Mouse (Mus musculus) layer of hippocampus, adult 9-11 months (tissue): ENCODE measurements at regions not wholly inside any gene's neighbourhood (a gene's known extent, or its start where the extent isn't known, plus 50 kb on each side); places are given as distances from the start of the nearest gene placed in this dataset.

Experiments
- DNase-seq: peaks from one replicate; pipeline ENCODE4 v3.0.0; 2022

GRCm38 (mm10) chr1:71944531-71944930 is 267.6 kb downstream of the Mreg start:
- DNase-seq = no peak

DNA sequence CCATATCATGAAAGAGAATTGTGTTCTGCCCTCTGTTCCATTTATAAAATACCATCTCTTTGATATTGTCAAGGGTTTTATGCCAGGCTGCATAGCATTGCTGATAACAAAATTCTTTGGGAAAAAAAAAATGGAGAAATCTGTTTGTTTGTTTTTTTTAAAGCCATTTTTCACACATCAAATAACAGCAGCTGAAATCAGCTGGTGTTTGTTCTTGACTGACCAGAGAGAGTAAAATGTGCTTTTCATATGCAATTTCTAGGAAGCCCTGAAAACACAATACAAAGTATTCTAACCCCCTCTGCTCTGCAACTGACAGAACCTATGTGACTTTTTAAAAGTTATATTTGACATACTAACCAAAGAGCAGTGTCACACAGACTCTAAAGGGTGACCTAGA is 270.0 kb downstream of the Mreg start:
- no peak for DNase-seq

DNA sequence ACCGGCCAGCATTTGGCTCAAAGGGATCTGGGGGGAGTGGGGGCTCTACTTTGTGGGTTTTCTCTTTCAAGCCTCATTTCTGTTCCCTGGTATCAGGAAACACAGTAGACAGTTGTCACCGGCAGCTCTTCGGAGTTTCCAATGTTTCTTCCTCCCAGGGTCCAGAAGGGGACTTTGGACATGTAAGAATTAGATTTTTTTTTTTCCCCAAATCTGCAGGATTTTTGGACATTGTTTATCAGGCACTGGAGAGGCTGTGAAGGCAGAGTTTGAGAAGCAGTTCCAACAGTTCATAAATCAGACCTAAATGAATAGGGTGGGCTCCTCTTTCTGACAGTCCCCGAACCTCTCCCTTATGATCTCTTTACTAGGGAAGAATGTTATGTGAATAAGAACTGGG is 270.4 kb downstream of the Mreg start:
- DNase-seq = no peak

- DNase-seq = no peak
These were observed 271.2 kb downstream of the Mreg start for GRCm38 (mm10) chr1:71940900-71941299.

DNA sequence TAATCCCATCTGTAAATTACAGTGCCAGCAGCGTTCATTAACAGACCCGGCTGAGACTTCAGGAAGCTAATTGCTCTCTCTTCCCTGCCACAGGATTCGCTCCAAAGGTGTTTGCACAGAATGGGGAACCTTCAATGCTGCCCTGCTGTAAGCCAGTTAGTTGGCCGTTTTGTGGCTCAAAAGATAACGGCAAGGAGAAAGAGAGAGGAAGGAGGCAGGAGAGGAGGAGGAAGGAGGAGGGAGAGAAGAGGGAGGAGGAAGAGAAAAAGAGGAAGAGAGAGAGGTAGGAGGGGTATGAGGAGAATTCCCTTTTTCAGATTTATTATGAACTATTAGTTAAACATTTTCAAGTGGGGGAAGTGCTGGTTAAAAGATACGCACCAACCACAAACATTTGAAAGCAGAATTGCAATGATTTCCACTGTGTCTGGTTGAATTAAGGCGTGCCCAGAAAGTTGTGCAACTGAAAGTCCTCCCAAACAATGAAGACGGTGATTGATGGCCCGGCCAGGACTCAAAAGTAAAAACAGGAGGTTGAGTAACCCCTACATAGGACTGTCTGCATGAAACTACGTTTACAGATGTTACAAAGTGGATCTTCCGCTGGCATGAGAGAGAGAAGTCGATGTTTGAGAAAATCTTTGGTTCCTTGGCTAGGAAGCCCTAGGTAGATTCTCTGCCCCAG is 273.6 kb downstream of the Mreg start:
- no peak for DNase-seq

- DNase-seq = no peak
These were observed 274.2 kb downstream of the Mreg start for GRCm38 (mm10) chr1:71937922-71938321.

DNA sequence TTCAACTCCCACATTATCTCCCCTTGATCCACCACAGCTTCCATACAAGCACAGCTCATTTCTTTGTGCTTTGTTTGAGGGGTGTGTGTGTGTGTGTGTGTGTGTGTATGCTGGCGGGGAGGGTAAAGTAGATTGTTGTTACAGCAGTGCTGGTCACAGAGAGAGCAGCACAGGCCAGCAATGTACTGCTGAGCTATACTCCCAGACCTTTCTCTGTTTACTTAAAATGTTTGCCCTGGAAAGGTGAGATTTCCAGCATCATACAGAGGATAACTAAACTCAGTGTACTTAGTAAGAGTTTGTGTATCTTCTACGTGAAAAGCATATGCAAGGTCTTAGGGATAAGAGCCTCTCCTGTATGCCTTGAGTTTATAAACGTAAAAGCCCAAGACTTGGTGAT is 274.9 kb downstream of the Mreg start:
- no peak for DNase-seq

DNA sequence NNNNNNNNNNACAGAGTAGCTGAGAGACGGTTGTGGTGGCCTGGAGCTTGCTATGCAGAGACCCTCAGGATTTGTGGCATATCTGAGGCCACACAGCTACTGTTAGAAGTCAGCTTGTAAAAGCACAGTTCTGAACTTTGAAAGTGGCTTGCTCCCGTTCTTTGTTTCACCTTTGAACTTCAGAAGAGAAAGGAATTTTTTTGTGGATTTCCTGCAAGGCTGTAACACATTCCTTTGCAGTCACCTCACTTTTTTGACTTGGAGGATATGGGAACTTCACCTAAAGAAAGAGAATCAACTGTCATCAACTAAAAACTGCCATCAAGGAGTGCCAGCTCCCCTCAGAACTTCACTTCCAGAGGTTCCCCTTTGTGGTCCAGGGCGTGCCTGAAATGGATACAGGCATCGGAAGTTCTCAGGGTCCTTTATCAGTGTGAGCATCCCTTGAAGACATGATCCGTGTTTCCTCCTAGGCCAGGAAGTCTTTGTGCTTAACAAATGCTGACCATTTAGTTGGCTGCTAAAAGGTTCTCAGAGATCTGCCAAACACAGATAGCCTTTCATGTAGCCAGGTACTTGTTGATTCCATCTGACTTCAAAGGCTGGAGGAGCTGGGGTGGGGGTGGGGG is 275.5 kb downstream of the Mreg start:
- DNase-seq = no peak

DNA sequence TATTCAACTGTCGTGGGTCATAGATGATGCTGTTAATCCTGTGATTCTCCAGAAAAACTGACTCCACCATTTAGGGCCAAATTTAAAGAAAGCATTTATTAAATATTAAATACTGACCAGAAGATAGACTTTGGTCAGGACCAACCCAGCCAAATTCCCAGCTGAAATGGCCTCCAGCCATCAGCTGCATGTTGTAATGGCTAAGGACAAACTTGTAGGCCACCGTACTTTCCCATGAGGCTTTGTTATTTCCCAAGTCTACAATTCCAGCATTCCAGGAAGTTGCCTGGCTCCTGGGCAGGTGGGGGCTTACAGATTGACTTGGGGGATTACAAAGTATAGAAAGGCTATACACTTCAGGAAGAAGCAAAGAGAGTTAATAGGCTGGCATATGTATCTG is 272.5 kb upstream of the Fn1 start:
- no peak for DNase-seq

GRCm38 (mm10) chr1:71924884-71925283 is 271.9 kb upstream of the Fn1 start:
- no peak for DNase-seq

DNA sequence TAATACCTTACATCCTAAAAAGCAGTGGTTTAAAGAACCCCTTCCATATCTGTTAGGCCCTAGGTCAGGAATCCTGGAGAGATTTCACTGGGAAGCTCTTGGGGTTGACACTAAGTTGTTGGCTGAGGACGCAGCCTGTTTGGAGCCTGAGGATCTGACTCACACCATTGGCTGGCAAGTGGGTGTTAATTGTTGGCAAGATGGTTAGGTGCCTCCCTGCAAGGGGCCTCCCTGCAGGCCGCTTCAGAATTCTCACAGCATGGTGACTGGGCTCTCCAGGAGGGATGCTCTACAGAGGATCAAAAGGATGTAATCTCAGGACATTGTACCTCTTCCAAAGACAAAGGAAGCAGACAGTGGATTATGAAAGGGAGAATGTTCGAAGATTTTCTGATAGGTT is 270.7 kb upstream of the Fn1 start:
- DNase-seq = no peak

DNA sequence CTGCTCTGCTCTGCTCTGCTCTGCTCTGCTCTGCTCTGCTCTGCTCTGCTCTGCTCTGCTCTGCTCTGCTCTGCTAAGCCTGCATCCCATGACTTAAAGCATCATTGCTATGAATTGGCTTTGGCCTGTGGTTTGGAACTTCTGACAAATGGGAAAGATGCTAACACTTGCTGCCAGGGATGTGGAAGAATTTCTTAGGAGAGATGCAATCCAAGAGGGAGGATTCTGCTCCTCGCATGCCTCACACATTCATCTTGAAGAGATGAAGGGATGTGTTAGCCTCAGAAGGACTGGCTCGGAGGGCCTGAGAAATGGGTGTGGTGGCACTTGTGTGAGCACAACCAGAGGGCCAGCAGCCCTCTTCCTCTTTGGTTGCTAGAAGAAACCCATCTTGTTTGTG is 268.5 kb upstream of the Fn1 start:
- no peak for DNase-seq

GRCm38 (mm10) chr1:71919891-71920290 is 266.9 kb upstream of the Fn1 start:
- no peak for DNase-seq

DNA sequence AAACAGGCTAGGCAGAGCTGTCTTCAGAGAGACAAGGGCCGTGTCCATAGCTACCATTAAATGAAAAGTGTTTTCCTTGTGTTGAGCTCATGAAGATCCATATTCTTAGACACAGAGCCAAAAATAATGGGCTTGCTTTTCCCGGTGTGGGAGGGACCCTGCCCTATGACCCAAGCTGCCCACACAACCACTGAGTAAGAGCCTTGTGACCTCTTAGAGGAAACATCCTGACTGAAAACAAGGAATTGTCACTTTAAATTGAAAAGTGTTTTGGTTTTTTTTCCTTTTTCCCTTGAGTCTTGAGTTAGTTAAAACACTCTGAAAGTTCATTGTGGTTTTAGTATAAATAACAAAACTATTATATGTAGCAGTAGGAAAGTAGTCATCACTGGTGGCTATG is 264.0 kb upstream of the Fn1 start:
- DNase-seq = no peak

DNA sequence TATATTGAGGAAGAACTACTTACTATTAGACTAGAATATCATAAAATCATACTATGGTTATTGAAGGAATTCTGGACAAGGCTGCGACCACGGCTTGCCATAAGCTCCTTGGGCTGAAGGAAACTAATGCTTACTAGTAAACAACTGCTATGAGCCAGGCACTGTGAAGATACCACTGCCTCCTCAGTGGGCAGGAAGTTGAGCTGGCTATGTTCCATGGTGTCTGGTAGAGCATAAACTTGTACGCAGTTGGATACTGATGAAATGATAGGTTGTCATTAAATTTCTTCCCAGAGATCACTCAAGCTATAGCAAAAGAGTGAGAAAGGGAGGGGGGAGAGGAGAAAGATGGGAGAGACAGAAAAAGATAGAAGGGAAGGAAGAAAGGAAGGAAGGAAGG is 261.4 kb upstream of the Fn1 start:
- DNase-seq = no peak

DNA sequence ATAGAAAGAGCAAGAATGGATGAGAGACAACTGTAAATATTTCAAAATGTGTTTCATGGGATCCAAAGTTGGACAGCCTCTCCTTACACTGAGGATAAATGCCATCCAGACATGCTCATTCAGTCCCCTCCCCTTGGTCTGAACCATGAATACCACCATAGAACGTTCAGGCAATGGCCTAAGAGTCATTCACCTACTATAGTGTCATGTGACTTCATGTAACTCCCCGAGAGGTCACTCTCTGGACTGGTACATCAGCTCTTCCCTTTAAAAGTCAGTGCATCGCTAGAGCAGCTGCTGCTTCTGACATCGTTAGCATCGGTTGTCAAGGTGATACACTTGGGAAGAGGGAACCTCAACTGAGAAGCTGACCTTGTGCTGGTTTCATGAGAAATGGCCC is 260.2 kb upstream of the Fn1 start:
- no peak for DNase-seq

DNA sequence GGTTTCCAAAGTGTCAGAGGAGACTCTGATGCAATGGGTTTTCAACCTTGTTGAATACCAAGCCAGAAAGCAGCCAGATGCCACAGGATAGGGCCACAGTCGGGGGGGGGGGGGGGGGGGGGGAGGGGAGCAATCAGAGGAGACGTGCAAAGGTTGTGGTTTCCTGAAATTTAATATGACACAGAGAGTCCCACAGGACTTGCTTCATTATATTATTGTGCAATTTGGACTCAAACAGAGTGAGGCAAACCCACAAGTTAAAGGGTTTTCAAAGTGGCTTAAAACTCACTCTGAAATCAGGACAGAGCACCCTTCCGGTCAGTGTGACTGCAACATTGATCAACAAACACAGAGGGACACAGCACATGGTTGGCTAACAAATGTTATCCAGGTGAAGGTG is 259.4 kb upstream of the Fn1 start:
- no peak for DNase-seq

DNA sequence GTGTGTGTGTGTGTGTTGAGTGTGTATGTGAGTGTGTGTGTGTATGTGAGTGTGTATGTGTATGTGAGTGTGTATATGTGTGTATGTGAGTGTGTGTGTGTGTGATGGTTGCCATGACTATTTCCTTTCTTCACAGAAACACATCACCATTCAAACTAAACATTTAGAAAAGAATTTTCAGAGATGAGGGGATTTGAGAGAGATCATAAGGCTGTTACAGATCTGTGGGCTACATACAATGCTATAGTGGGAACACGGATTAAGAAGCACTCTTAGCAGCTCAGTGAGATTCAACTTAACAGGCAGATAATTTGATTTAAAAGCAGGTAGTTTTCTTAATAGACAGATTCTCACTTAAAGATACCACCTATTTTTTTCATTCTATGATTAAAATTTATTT is 257.1 kb upstream of the Fn1 start:
- DNase-seq = no peak

GRCm38 (mm10) chr1:71909508-71910124 is 256.6 kb upstream of the Fn1 start:
- DNase-seq = no peak

- DNase-seq = no peak
These were observed 251.5 kb upstream of the Fn1 start for GRCm38 (mm10) chr1:71904376-71904948.

DNA sequence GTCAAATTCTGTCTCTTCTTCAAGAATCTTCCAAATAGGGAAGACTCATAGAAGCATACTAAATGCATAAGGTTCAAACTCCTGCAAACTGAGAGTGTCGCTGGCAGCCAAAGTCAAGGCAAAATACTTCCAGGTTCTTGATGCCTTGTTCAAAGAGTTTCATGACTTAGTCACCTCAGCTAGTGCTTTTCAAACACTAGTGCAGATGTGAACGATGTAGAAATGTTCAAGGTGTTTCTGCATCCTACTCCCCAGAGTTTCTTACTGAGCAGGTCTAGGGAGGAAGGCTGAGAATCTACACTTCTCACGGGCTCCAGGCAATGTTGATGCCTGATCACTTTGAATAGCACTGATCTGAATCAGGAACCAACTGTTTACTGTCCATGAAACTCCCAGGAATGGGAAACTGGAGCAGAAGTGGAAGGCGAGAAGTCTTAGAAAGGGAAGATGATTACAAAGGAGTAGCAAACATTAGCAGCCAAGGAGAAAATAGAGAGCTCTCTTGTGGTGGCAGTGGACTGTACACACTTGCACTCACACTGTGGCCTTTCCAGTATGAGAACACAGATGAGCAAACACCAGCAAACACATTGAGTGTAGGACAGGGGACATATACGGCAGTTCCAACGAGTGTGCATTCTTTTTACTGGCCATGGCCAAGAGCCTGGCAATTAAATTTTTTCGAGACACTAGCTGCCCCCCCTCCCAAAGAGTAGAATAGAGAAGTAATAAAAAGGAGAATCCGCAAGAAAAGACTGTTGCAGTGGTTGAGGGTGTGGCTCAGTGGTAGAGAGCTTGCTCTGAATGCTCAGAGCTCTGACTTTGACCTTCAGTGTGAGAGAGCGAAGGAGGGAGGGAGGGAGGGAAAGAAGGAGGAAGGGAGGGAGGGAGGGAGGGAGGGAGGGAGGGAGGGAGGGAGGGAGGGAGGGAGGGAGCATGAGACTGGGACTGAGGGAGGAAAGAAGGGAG is 247.4 kb upstream of the Fn1 start:
- no peak for DNase-seq

DNA sequence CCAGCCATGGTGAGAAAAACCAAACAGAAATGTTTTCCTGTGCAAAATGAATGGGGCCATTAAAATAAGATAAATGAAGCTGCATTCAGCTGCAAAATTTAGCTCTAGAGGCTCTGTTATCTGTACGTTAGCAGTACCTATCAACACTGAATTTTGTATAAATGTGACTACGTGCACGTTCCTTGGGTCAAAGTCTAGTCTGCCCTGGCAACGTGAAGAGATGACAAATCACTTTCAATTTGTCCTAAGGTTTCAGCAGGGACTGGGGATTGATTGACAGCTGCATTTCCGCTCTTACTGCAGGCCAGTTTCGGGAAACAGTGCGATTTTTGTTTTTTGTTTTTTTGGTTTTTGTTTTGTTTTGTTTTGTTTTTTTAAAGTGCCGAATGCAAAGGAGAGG is 246.1 kb upstream of the Fn1 start:
- DNase-seq = no peak

- no peak for DNase-seq
These were observed 245.2 kb upstream of the Fn1 start for GRCm38 (mm10) chr1:71898198-71898597.
